Mouse (Mus musculus) layer of hippocampus, postnatal 10 days (tissue): ENCODE measurements around the gene Fam178b. TPM values are rescaled to one million over a fixed set of nuclear protein-coding genes. Genes with fewer than 3 reads are reported as not detected.
"Not testable (repeated sequence)": the region's sequence is repeated elsewhere in the genome, so short reads cannot be mapped to it uniquely, and the experiment has no call there.

Source experiments
- DNase-seq, 2 experiments: peaks; one replicate each; pipeline ENCODE4 v3.0.0; 2021; ENCODE audit warnings: low spot score in 2 of 2
- total RNA-seq, 2 experiments: library from RNA; stranded (reverse); gene quantifications; 2 replicates each; pipeline ENCODE4 v1.2.3; 2021

The Fam178b gene
- total RNA-seq, 2 experiments from 2014 or later = 0.78 TPM; not detected in 1

DNA sequence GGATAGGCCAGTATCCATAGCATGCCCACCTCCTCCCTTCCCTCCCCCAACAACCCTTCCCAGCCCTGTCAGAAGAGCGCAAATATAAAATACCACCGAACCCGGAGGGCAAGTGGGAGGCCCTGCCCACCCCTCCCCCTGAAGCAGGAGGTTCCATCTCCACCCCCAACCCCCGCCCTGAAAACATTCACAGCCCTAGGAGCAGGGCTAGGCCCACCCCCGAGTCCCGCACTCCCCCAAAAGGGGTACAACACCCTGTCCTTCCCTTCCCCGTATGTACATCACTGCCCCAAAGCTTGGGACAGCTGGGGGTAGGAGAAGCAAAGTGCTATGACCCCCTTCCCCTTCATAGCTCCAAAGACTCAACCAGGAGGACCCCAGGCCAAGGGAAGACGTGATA, 134.2 kb downstream of the Fam178b start:
- DNase-seq = no peak

DNA sequence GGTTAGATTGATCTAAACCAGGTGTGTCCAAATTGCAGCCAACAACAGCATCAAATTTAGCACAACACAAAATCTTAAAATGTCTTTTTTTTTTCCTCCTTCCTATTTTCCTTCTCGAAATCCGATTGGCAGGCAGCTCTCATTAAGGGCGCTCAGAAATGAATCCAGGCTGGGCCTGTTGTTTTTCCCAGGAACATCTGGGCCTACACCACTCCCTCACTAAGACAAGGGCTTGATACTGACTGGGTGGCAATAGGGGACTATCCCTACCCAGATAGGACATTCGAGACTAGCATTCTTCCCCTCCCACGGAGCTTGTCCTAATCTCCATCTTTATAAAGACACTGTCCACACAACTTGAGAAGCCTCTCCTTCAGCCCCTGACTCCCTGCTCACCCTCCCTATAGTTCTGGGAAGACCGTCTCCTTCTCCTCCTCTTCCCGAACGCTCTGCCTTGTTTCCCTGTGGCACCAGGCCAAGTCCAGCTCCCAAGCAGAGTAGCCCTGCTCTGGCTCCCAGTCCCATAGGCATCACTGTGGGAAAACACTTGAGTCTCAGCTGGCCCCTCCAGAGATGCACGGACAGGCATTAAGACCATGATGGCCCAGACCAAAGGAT, 134.9 kb downstream of the Fam178b start:
- DNase-seq = peak in 1 of 2 experiments; percentile 57

DNA sequence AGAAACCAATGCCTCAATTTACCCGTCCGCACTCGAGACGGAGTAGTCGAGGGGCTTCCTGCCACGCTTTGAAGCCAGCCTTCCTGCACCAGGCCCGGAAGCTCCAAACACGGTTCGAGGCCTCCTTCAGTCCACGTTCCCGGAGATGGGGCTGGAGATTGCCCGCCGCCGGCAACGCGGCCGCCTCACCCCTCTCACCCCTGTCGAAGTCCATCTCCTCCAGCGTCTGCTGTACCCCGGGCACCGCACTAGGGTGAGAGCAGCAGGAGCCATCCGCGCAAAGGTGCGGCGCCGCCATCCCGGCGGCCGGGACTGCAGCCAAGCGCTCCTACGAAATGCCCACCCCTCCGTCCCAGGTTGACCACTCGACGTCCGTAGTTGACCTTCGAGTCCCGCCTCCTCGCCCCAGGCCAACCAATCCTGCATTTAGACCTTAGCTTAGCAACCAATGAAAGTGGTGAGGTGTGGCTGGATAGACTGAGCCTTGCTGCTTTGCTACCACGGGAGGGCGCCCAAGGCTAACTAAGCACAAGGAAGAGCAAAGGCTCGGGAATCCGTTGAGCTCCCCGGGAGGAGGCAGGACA, 136.0 kb downstream of the Fam178b start, which contains the start of gene Ankrd39:
Gene Ankrd39 (minus strand): TSS at position 558 of the 584 bp plus-strand sequence.
- DNase-seq = peak; percentile 97 to 98

DNA sequence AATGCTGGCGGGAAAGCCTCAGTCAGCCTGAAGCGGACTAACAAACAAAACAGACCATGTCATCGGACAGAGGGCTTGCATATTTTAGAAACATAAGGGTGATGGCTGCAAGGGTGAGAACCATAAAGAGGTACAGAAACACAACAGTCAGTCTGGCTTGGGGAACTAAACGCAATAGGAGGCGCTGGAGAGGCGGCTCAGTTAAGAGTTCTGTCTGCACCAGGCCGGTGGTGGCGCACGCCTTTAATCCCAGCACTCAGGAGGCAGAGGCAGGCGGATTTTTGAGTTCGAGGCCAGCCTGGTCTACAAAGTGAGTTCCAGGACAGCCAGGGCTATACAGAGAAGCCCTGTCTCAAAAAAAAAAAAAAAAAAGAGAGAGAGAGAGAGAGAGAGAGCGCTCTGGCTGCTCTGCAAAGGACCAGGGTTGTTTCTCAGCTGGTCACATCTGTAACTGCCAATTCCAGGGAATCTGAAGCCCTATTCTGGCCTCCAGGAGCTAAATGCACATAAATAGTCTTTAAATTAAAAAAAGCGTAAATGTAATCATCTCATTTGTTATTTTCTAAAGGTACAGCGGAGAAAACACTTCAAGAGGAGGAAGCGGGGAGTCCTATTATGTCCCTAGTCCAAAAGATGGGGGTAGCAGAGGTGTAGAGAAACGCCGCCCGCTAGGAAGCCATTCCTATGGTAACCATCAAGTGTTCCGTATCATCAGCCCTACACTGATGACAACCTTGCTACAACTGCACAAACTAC, 137.0 kb downstream of the Fam178b start:
- DNase-seq = peak in 1 of 2 experiments; percentile 44

DNA sequence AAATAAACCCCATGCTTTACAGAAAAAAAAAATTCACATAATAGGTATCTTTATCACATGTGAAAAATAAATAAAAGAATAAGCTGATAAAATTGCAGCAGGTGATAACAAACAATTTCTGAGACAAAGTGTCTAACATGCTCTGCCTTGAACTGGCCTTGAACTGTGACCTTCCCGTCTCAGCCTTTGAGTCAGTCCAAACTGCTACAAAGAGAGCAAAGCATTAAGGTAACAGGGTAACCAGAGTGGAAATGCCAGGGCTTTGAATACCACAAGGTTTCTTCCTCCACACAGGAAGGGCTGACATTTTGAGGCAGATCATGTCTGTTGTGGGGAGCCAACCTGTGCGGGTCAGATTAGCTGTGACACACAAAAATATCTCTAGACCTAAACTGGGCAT, 137.6 kb downstream of the Fam178b start:
- DNase-seq = no peak

DNA sequence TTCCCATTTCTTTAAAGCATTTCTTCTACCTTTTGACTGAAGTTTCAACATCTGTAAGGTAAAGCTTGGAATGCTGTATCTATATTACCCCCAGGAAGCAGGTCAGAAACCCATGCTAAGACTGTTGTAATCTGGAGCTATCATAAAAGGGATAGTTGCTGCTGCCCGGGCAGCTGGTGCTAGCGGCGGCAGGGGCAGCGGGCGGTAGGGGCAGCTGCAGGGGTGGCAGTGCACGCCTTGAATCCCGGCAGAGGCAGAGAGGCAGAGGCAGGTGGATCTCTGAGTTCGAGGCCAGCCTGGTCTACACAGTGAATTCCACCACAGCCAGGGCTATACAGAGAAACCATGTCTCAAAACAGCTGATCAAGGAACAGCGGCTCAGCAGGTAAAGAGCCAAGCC, 140.1 kb downstream of the Fam178b start:
- DNase-seq = no peak

DNA sequence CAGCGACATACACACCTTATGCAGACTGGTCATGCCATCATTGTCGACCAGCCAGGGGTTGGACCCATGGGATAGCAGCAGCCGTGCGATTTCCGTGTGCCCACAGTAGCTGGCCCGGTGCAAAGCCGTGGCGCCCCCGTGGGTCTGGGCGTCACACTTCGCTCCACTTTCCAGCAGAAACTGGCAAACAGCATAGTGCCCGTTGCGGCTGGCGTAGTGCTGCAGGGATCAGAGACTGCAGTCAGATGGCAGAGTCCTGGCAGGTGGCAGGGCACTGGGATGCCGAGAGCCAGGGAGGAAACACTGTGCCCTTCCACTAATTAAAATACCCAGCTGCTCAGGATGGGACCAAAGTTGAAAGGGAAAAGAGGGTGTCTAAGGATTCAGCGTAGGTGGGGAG, 141.1 kb downstream of the Fam178b start:
- DNase-seq = peak in 1 of 2 experiments; percentile 44

DNA sequence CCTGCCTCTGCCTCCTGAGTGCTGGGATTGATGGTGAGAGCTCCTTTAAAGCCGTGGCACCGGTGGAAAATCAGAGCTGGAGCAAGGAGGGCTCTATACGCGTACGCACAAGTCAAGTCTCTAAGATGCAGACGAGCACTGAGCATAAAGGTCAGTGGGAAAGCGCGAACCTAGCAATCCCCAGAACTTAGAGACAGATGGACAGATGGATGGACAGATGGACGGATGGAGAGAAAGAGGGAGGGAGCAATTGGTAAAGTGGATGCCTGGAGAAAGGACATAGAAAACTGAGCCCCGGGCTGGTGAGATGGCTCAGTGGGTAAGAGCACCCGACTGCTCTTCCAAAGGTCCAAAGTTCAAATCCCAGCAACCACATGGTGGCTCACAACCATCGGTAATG, 142.2 kb downstream of the Fam178b start:
- no peak for DNase-seq

DNA sequence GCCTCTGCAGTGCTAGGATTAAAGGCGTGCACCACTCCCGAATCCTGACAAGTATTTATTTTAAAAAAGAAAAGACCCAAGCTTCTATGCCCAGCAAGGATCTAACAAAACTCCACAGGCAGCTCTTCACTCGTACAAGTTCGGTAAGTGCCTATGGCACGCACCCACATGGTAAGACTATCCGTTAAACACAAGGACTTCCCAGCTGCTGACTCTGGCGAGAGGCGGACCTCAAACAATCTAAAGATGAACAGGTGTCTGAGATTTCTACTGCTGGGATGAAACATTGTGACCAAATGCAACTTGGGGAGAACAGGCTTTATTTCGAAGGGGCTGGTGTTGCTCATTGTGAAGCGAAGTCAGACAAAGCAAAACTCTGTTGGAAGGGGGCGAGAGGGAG, 142.9 kb downstream of the Fam178b start:
- DNase-seq = no peak

DNA sequence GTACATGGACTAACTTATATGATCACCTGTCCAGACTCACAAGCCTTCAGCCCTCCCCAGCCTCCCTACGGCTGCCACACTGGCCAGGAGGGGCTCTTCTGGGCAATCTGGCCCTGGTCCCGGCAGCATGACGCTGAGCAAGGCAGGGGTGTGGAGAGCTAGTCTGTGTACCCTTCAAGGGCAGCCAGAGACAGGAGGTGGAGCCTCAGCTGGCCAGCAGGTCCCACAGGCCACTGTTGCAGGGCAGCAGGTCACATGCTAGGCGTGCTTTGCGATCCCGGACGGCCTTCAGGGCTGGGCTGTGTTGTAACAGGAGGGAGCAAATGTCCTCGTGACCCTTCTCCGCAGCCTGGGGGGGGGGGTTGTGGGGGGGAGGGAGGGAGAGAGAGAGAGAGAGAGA, 143.8 kb downstream of the Fam178b start, which contains the start of gene Gm42417:
Gene Gm42417 (minus strand): TSS at position 244 of the 400 bp plus-strand sequence.
- no peak for DNase-seq

DNA sequence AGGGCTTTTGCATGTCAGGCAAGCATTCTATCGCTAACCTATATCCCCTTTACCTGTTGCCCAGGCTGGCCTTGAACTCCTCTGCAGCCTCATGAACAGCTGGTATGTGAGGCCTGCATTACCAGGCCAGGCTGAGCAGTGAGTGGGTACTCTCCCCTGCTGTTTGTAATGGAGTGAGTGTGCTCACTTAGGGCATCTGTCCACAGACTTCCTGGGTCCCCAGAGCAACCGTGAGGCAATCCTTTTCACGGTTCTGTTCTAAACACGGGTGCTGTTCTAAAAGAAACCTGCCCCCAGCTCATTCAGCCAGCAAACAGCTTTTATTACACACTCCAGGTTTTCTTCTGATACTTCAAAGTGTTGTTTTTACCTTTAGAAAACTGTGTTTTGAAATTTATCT, 144.3 kb downstream of the Fam178b start:
- no peak for DNase-seq

DNA sequence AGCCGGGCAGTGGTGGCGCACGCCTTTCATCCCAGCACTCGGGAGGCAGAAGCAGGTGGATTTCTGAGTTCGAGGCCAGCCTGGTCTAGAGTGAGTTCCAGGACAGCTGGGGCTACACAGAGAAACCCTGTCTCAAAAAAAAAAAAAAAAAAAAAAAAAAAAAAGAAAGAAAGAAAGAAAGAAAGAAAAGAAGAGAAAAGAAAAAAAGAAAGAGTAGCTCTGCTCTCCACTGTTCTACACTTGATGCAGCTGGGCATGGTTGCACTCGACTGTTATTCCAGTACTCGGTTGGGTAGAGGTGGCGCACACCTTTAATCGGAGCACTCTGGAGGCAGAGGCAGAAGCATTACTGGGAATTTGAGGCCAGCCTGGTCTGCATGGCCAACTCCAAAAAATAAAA, 146.2 kb downstream of the Fam178b start, which contains the start of gene Ankrd23:
Gene Ankrd23 (minus strand): TSS at position 101 of the 400 bp plus-strand sequence.
- DNase-seq = not testable (repeated sequence)

DNA sequence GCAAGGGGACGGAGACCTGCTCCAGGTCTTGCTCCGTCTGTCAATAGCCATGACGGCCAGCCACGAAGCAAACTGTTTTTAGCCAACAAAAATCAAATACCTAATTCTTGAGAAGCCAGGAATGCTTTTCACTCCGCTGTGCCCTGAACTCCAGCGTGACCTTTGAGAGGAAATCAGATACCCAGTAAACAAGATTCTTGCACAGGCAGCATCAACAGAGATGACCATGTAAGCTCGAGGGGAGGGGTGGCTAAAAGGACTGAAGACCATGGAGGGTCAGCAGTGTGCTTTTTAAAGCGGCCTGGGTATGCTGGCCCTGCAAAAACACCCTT, 146.6 kb downstream of the Fam178b start:
- no peak for DNase-seq

DNA sequence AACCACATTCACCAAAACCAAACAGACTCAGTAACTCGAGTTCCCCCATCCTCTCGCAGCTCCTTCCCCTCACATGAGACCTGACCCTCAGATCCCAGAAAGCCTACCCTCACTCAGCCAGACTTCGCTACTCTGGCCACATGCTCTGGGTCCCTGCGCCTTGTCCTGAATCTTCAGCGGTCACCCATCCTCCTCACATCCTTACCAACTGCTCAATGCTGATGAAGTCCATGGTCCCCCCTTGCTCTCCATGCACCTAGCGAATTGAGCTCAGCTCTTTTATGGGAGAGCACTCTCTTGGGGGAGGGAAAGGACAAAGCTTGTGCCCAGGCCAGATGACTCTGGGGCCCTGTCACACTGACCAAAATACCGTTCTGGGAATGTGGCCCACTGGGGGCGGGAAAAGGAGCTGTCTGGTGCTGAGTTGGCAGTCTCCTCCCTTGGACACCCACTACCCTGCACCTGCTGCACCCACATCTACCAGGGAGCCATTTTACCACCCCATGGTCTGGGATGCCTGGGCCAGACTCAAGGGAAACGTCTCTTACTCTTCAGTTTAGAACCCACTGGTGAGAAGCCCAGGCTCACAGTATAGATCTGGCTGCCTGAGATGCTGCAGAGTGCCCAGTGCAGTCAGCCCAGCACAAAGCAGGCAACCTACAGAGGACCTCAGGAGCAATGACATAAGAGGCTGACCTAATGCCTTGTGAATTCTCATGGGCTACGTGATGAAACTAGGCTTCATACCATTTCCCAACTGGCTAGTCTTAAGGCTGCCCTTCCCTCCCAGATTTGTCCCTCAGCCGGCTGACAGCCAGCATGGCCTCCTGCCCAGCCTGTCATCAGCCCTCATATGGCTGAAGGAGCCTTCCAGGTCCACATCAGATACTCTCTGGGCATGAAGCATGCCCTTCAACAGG, 147.2 kb downstream of the Fam178b start:
- no peak for DNase-seq

DNA sequence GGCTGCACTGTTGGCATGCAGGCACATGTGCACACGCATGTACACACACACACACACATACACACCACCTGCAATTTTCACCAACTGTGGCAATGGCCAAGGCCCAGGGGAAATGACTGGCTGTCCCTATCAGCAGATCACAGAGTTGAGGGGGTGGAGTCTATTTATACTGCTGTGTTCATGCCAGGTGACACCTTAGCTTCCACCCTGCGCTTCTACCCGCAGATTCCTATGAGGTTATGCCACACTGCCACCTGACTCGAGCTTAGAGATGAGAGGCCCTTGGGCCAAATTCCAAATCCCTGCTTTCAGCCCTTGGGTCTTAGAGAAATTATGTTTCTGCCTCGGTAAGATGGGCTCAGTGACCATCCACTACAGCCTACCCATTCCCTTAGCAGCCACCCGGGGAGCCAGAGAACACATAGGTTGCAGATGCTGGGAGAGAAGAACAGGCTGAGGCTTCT, 148.4 kb downstream of the Fam178b start:
- DNase-seq = no peak

DNA sequence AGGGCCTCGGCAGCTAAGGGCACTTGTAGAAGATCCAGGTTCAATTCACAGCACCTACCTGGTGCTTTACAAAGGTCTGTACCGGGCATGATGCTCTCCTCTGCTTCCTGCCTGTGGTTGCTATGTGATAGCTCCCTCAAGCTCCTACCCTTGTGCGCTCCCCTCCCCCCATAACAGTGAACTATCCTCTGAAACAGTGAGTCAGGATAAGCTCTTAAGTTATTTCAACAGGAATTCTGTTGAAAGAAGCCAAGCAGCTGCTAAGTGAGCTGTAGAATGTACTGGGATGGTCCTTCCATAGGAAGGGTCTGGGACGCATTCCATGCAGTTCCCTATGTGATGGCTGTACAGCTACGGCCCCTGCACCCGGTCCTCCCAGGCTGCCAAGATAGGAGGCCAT, 149.4 kb downstream of the Fam178b start:
- no peak for DNase-seq

DNA sequence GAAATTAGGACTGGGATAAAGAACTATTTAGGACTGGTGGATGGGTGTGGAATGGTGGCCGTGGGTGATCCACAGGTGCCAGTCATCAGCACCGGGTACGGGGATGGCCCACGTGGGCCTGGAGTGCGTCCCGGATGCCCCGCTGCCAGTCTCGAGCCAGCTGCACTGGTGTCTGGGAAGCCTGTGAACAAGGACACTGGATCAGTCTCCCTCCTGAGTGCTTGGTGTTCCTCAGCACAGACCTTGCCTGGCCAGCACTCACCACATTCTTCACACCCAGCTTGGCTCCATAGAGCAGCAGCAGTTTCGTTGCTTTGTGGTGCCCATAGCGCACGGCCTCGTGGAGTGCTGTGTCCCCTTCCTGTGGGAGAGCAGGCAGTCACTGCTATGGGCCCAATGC, 151.5 kb downstream of the Fam178b start:
- DNase-seq = no peak

DNA sequence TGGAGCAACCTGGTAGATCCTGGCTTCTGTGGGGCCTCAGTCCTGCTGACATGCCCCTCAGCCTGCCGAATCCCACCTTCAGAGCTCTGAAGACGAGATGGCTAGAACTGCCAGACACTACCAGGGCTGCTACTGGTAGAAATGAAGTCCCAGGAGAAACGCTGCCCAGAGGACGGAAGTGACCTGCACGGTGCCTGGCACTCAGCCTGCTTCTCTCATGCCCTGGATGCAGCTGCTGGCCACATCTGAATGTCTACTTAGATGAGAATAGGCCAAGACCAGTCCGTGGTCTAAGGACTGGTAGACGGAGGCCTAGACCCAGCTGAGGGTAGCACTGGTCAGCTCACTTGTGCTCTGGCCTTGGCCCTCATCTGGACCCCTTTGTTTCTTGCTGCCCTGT, 152.0 kb downstream of the Fam178b start:
- no peak for DNase-seq

DNA sequence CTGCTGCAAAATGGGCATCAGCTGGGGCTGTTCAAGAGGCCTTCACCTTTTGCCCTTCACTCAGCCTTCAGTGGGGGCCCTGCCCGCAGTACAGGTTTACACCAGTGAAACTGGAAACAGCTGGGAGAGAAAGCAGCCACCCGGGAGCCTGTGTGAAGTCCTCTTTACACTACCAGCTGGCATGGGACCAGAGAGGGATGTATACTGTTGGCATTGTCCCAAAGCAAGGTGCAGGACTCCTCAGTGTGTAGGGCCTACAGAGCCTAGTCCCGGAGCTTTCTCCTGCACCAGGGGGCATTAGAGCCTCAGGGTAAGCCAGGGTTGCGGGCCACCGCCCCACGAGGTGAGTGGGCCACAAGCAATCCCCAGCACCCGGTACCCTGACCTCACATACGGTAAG, 152.5 kb downstream of the Fam178b start:
- DNase-seq = no peak

DNA sequence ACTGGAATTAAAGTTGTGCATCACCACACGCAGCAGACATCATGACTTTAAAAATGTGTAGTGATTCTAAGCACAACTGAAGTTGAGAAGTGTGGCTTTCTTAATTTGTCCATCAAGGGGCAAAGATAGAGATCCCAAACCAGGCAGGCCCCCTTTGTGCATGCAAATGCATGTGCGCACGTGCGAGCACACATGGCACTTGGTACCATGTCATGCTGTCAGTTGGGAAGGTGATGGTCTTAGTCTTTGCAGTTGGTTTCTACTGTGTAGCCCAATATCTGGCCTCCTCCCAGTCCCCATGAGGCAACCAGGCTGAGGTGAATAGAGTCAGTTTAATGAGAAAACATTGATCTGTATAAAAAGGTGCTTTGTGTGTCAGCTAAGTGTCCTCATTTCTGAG, 153.1 kb downstream of the Fam178b start:
- DNase-seq = no peak

DNA sequence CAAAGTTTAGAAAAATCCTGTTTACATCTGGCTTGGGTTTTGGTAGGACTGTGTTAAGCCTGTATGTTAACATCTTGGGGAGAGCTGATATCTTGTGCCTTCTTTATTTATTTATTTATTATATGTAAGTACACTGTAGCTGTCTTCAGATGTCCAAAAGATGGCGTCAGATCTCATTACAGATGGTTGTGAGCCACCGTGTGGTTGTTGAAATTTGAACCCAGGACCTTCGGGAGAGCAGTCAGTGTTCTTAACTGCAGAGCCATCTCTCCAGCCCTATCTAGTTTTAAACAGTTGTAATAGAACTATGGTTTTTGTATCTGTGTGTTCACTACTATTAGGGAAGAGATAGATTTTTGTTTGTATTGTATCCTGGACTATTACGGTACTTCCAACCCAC, 153.7 kb downstream of the Fam178b start:
- no peak for DNase-seq
